Mouse (Mus musculus): Measurements from ENCODE around the gene Cbx5. TPM values are rescaled to one million over a fixed set of nuclear protein-coding genes. Genes with fewer than 3 reads are reported as not detected.

Cbx5 gene
- total RNA-seq, 2 experiments from 2014 or later = 79.0 to 82.6 TPM

- DNase-seq = no peak
Observed at GRCm38 (mm10) chr15:103145635-103146299, 93.8 kb downstream of the Cbx5 start.

GRCm38 (mm10) chr15:103144176-103144575, 95.4 kb downstream of the Cbx5 start:
- no peak for DNase-seq

Small RNA genes lying within 50 kb of the gene (microRNA-seq; reads per million reads assigned to microRNA genes)
- 211 reads per million, percentile 60 among the genes with 10 or more reads in this experiment for gene Mir148b

Other genes with a start within 250 kb of the Cbx5 start
- gene Hoxc8, start 249.2 kb downstream of the Cbx5 start, total RNA-seq (2021) = 10 to 100 TPM; 25.4 to 29.5 TPM
- 10 to 100 TPM; 43.2 to 46.3 TPM for gene Hoxc6, start 241.6 kb downstream of the Cbx5 start, total RNA-seq (2021)
- 1 to 10 TPM; 5.9 to 6.6 TPM for gene Hoxc4, start 220.9 kb downstream of the Cbx5 start, total RNA-seq (2021)
- gene Smug1, start 72.7 kb downstream of the Cbx5 start, total RNA-seq (2021) = 10 to 100 TPM; 11.9 to 13.0 TPM
- gene Hnrnpa1, start 616 bp upstream of the Cbx5 start, total RNA-seq (2021) = 100 to 1,000 TPM; 193 to 199 TPM
- gene Nfe2, start 18.6 kb upstream of the Cbx5 start, total RNA-seq (2021) = under 1 TPM; 0.16 to 0.43 TPM
- gene Copz1, start 32.9 kb upstream of the Cbx5 start, total RNA-seq (2021) = 100 to 1,000 TPM; 144 to 150 TPM
- gene Gpr84, start 70.8 kb upstream of the Cbx5 start, total RNA-seq (2021) = not detected
- gene Zfp385a, start 100.3 kb upstream of the Cbx5 start, total RNA-seq (2021) = 10 to 100 TPM; 11.8 to 13.3 TPM
- 10 to 100 TPM; 37.0 to 37.4 TPM for gene Itga5, start 126.9 kb upstream of the Cbx5 start, total RNA-seq (2021)
- gene Gtsf1, start 190.7 kb upstream of the Cbx5 start, total RNA-seq (2021) = not detected
- gene Gtsf2, start 208.7 kb upstream of the Cbx5 start, total RNA-seq (2021) = not detected
- 1 to 10 TPM; 4.1 to 5.5 TPM for gene Nckap1l, start 214.0 kb upstream of the Cbx5 start, total RNA-seq (2021)

All from adrenal gland, postnatal 36 days (tissue).